Mouse (Mus musculus): ENCODE results near the gene Fam83d. TPM values are rescaled to one million over a fixed set of nuclear protein-coding genes. Genes with fewer than 3 reads are reported as not detected.

The Fam83d gene
- polyA plus RNA-seq, 1 experiment from 2014 or later: 18.5 TPM

GRCm38 (mm10) chr2:158781126-158781525 is 13.2 kb downstream of the Fam83d start:
- Histone ChIP-seq H3K36me3 (ENCODE audit: control insufficient read depth, insufficient read depth) (no peaks in the 10 kb centered on the region), H3K27ac (ENCODE audit: low read length) (no peak overlapping the region), H3K4me2 (ENCODE audit: low read length) (no peak overlapping the region), H3K4me3 (replicated peaks; ENCODE audit: low read length) (no peak overlapping the region), H3K9me3 (ENCODE audit: control insufficient read depth, low read length) (no peaks in the 10 kb centered on the region), H3K27me3 (replicated peaks; ENCODE audit: control insufficient read depth, insufficient read depth, low read length) (no peaks in the 10 kb centered on the region), H3K4me1 (replicated peaks; ENCODE audit: control insufficient read depth, insufficient read depth, low read length) (peaks cover 10% of the 10 kb centered on the region; the same call in 1 of the 2 replicates), H3K9ac (replicated peaks; ENCODE audit: low read depth, low read length) (no peak overlapping the region)
- 92% methylated on average over 7 of the region's 7 CpGs for WGBS
- no peak for ATAC-seq

- H3K9ac ChIP-seq (replicated peaks; ENCODE audit: low read depth, low read length): no peak overlapping the region
- no peak overlapping the region for H3K27ac ChIP-seq (ENCODE audit: low read length)
- H3K36me3 ChIP-seq (ENCODE audit: control insufficient read depth, insufficient read depth): no peaks in the 10 kb centered on the region
- H3K4me3 ChIP-seq (replicated peaks; ENCODE audit: low read length): no peak overlapping the region
- no peaks in the 10 kb centered on the region for H3K9me3 ChIP-seq (ENCODE audit: control insufficient read depth, low read length)
- H3K4me1 ChIP-seq (replicated peaks; ENCODE audit: control insufficient read depth, insufficient read depth, low read length): no peaks in the 10 kb centered on the region
- no peak overlapping the region for H3K4me2 ChIP-seq (ENCODE audit: low read length)
- 55% methylated on average over 14 of the region's 14 CpGs for WGBS
- ATAC-seq: no peak
- no peaks in the 10 kb centered on the region for H3K27me3 ChIP-seq (replicated peaks; ENCODE audit: control insufficient read depth, insufficient read depth, low read length)
Observed at GRCm38 (mm10) chr2:158786927-158787795, 19.3 kb downstream of the Fam83d start.

- Histone ChIP-seq H3K4me2 (ENCODE audit: low read length) (peak within 1 kb of the TSS; percentile 79), H3K4me1 (replicated peaks; ENCODE audit: control insufficient read depth, insufficient read depth, low read length) (peaks cover 16% of the 10 kb centered on the region), H3K9me3 (ENCODE audit: control insufficient read depth, low read length) (no peaks in the 10 kb centered on the region), H3K4me3 (replicated peaks; ENCODE audit: low read length) (peak within 1 kb of the TSS; percentile 90), H3K27me3 (replicated peaks; ENCODE audit: control insufficient read depth, insufficient read depth, low read length) (no peaks in the 10 kb centered on the region), H3K27ac (ENCODE audit: low read length) (peak within 1 kb of the TSS; percentile 74), H3K36me3 (ENCODE audit: control insufficient read depth, insufficient read depth) (no peaks in the 10 kb centered on the region), H3K9ac (replicated peaks; ENCODE audit: low read depth, low read length) (peak within 1 kb of the TSS; percentile 79)
- ATAC-seq: peak; percentile 99
- under 1% methylated on average over 32 of the region's 33 CpGs for WGBS
Observed at GRCm38 (mm10) chr2:158794494-158795004, 26.7 kb downstream of the Fam83d start, which contains the start of gene Dhx35. Dhx35 (plus strand) TSS chr2:158794807.

DNA sequence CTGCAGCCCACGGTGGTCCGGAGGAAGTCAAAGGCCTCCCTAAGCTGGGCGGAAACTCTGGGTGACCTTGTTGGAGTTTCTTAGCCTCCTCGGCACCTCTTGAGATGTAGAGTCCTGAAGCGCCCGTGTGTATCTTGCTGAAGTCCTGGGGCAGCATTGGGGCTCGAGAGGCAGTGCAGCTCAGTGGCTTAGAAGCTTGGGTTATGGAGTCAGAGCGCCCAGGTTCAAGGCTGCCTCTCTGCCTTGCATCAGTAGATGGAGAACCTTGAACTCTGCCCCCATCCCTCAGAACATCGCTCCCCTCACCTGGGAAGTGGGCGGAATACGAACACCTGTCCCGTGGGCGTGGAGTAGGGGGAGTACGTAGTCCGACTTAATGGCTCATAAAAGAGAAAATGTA is 27.1 kb downstream of the Fam83d start:
- Histone ChIP-seq H3K4me2 (ENCODE audit: low read length) (peak overlapping the region; percentile 79), H3K4me3 (replicated peaks; ENCODE audit: low read length) (peak overlapping the region; percentile 90), H3K9me3 (ENCODE audit: control insufficient read depth, low read length) (no peaks in the 10 kb centered on the region), H3K9ac (replicated peaks; ENCODE audit: low read depth, low read length) (peak overlapping the region; percentile 79), H3K27ac (ENCODE audit: low read length) (peak overlapping the region; percentile 74), H3K27me3 (replicated peaks; ENCODE audit: control insufficient read depth, insufficient read depth, low read length) (no peaks in the 10 kb centered on the region), H3K4me1 (replicated peaks; ENCODE audit: control insufficient read depth, insufficient read depth, low read length) (peaks cover 16% of the 10 kb centered on the region), H3K36me3 (ENCODE audit: control insufficient read depth, insufficient read depth) (no peaks in the 10 kb centered on the region)
- 10% methylated on average over 15 of the region's 15 CpGs for WGBS
- ATAC-seq: no peak

- WGBS: 82% methylated on average over 2 of the region's 2 CpGs
- H3K36me3 ChIP-seq (ENCODE audit: control insufficient read depth, insufficient read depth): no peaks in the 10 kb centered on the region
- no peak overlapping the region for H3K4me2 ChIP-seq (ENCODE audit: low read length)
- H3K27ac ChIP-seq (ENCODE audit: low read length): no peak overlapping the region
- no peak overlapping the region for H3K9ac ChIP-seq (replicated peaks; ENCODE audit: low read depth, low read length)
- no peak for ATAC-seq
- H3K4me1 ChIP-seq (replicated peaks; ENCODE audit: control insufficient read depth, insufficient read depth, low read length): peaks cover 16% of the 10 kb centered on the region
- H3K4me3 ChIP-seq (replicated peaks; ENCODE audit: low read length): no peak overlapping the region
- H3K27me3 ChIP-seq (replicated peaks; ENCODE audit: control insufficient read depth, insufficient read depth, low read length): no peaks in the 10 kb centered on the region
- no peaks in the 10 kb centered on the region for H3K9me3 ChIP-seq (ENCODE audit: control insufficient read depth, low read length)
Observed at GRCm38 (mm10) chr2:158795875-158796274, 28.0 kb downstream of the Fam83d start.

DNA sequence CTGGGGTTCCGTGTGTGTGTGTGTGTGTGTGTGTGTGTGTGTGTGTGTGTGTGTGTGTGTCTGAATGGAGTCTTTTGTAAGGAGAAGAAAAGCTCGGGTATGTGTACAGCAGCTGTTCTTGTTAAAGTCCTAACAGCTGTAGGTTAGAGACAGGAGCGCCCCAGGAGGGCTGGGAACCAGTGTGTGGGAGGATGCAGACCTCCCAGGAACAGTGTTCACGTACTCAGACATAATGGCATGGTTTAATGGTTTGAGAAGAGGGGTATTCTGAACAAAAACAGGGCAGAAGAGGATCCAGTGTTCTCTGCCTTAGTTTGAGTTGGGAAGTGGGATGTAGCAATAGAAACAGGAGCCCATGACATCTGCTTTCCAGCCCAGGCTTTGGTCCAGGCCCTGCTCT is 31.4 kb downstream of the Fam83d start:
- 29% methylated on average over 4 of the region's 4 CpGs for WGBS
- H3K27me3 ChIP-seq (replicated peaks; ENCODE audit: control insufficient read depth, insufficient read depth, low read length): no peaks in the 10 kb centered on the region
- H3K4me3 ChIP-seq (replicated peaks; ENCODE audit: low read length): no peak overlapping the region
- H3K4me2 ChIP-seq (ENCODE audit: low read length): no peak overlapping the region
- no peak overlapping the region for H3K27ac ChIP-seq (ENCODE audit: low read length)
- no peak overlapping the region for H3K9ac ChIP-seq (replicated peaks; ENCODE audit: low read depth, low read length)
- H3K9me3 ChIP-seq (ENCODE audit: control insufficient read depth, low read length): no peaks in the 10 kb centered on the region
- peaks cover 8% of the 10 kb centered on the region for H3K4me1 ChIP-seq (replicated peaks; ENCODE audit: control insufficient read depth, insufficient read depth, low read length)
- ATAC-seq: no peak
- peaks cover 5% of the 10 kb centered on the region for H3K36me3 ChIP-seq (ENCODE audit: control insufficient read depth, insufficient read depth)

- Histone ChIP-seq H3K4me1 (replicated peaks; ENCODE audit: control insufficient read depth, insufficient read depth, low read length) (0 out of 2 replicates have a peak, but pooled peaks cover 3% of the 10 kb centered on the region), H3K9me3 (ENCODE audit: control insufficient read depth, low read length) (no peaks in the 10 kb centered on the region), H3K4me3 (replicated peaks; ENCODE audit: low read length) (no peak overlapping the region), H3K36me3 (ENCODE audit: control insufficient read depth, insufficient read depth) (peaks cover 5% of the 10 kb centered on the region), H3K27me3 (replicated peaks; ENCODE audit: control insufficient read depth, insufficient read depth, low read length) (no peaks in the 10 kb centered on the region), H3K9ac (replicated peaks; ENCODE audit: low read depth, low read length) (no peak overlapping the region), H3K27ac (ENCODE audit: low read length) (no peak overlapping the region), H3K4me2 (ENCODE audit: low read length) (no peak overlapping the region)
- ATAC-seq: no peak
- WGBS: 96% methylated on average over 8 of the region's 8 CpGs
Observed at GRCm38 (mm10) chr2:158800788-158801187, 32.9 kb downstream of the Fam83d start.

GRCm38 (mm10) chr2:158803575-158803974 is 35.7 kb downstream of the Fam83d start:
- peaks cover 5% of the 10 kb centered on the region for H3K36me3 ChIP-seq (ENCODE audit: control insufficient read depth, insufficient read depth)
- no peak overlapping the region for H3K4me2 ChIP-seq (ENCODE audit: low read length)
- H3K9ac ChIP-seq (replicated peaks; ENCODE audit: low read depth, low read length): no peak overlapping the region
- ATAC-seq: no peak
- H3K4me3 ChIP-seq (replicated peaks; ENCODE audit: low read length): no peak overlapping the region
- H3K4me1 ChIP-seq (replicated peaks; ENCODE audit: control insufficient read depth, insufficient read depth, low read length): 0 out of 2 replicates have a peak, but pooled peaks cover 3% of the 10 kb centered on the region
- H3K27ac ChIP-seq (ENCODE audit: low read length): no peak overlapping the region
- WGBS: 91% methylated on average over 8 of the region's 8 CpGs
- no peaks in the 10 kb centered on the region for H3K9me3 ChIP-seq (ENCODE audit: control insufficient read depth, low read length)
- H3K27me3 ChIP-seq (replicated peaks; ENCODE audit: control insufficient read depth, insufficient read depth, low read length): no peaks in the 10 kb centered on the region

GRCm38 (mm10) chr2:158815686-158816085 is 47.8 kb downstream of the Fam83d start:
- ATAC-seq: no peak
- H3K36me3 ChIP-seq (ENCODE audit: control insufficient read depth, insufficient read depth): peaks cover 7% of the 10 kb centered on the region; the same call in 1 of the 2 replicates
- no peaks in the 10 kb centered on the region for H3K4me1 ChIP-seq (replicated peaks; ENCODE audit: control insufficient read depth, insufficient read depth, low read length)
- H3K4me3 ChIP-seq (replicated peaks; ENCODE audit: low read length): no peak overlapping the region
- H3K9me3 ChIP-seq (ENCODE audit: control insufficient read depth, low read length): no peaks in the 10 kb centered on the region
- H3K27ac ChIP-seq (ENCODE audit: low read length): no peak overlapping the region
- no peak overlapping the region for H3K4me2 ChIP-seq (ENCODE audit: low read length)
- no peaks in the 10 kb centered on the region for H3K27me3 ChIP-seq (replicated peaks; ENCODE audit: control insufficient read depth, insufficient read depth, low read length)
- no peak overlapping the region for H3K9ac ChIP-seq (replicated peaks; ENCODE audit: low read depth, low read length)
